Mouse (Mus musculus) heart, embryonic 16.5 days (tissue): ENCODE data around the gene Thpo. TPM values are rescaled to one million over a fixed set of nuclear protein-coding genes. Genes with fewer than 3 reads are reported as not detected.

Experiments
- ATAC-seq: fragments of 200-750 bp; cut with Nextera tagmentation; replicated peaks from 2 replicates; pipeline ENCODE4 v1.8.0; 2017; ENCODE audit warnings: moderate number of reproducible peaks; ENCODE audit not compliant: insufficient read depth, low FRiP score; ENCODE audit errors: extremely low read depth
- H3K27ac ChIP-seq: fragments of 300-500 bp; sonication (generic); 2 replicates; pipeline ENCODE4 v1.5.1; 2014; ENCODE audit warnings: mild to moderate bottlenecking, low read length, control low read depth, moderate library complexity
- H3K27me3 ChIP-seq: fragments of 300-500 bp; sonication (generic); 2 replicates; pipeline ENCODE4 v1.6.1; 2014; ENCODE audit warnings: low read length, mixed read lengths; ENCODE audit not compliant: control insufficient read depth, insufficient read depth
- H3K36me3 ChIP-seq: fragments of 300-500 bp; sonication (generic); 2 replicates; pipeline ENCODE4 v1.6.1; 2014; ENCODE audit not compliant: control insufficient read depth, insufficient read depth
- H3K4me1 ChIP-seq: fragments of 300-500 bp; sonication (generic); 2 replicates; pipeline ENCODE4 v1.6.1; 2014; ENCODE audit warnings: low read length, mixed read lengths; ENCODE audit not compliant: control insufficient read depth, insufficient read depth
- H3K4me2 ChIP-seq: fragments of 300-500 bp; sonication (generic); 2 replicates; pipeline ENCODE4 v1.6.1; 2014; ENCODE audit warnings: low read depth, mild to moderate bottlenecking, control low read depth, low read length
- H3K4me3 ChIP-seq: fragments of 300-500 bp; sonication (generic); 2 replicates; pipeline ENCODE4 v1.5.1; 2014; ENCODE audit warnings: mild to moderate bottlenecking, control low read depth, low read length
- H3K9ac ChIP-seq: fragments of 300-500 bp; sonication (generic); 2 replicates; pipeline ENCODE4 v1.6.1; 2014; ENCODE audit warnings: low read length, control low read depth
- H3K9me3 ChIP-seq: fragments of 300-500 bp; sonication (generic); replicated peaks from 2 replicates; pipeline ENCODE4 v1.6.1; 2016; ENCODE audit warnings: low read length; ENCODE audit not compliant: control insufficient read depth
- WGBS: fragments of 180-500 bp; shearing (Covaris S2); extraction: QIAGEN DNeasy Blood & Tissue Kit; methylation state at CpG from one replicate; pipeline ENCODE4 v1.1.7; 2014; 5-methylcytosine and 5-hydroxymethylcytosine counted together
- polyA plus RNA-seq: library from polyadenylated mRNA; unstranded; fragments of >200 nt; fragmentation: Nextera tagmentation; extraction: Ambion mirVana; gene quantifications from 2 replicates; pipeline ENCODE4 v1.2.1, GENCODE M21; 2015

Gene Thpo
- polyA plus RNA-seq, 1 experiment from 2014 or later = 0.34 TPM

DNA sequence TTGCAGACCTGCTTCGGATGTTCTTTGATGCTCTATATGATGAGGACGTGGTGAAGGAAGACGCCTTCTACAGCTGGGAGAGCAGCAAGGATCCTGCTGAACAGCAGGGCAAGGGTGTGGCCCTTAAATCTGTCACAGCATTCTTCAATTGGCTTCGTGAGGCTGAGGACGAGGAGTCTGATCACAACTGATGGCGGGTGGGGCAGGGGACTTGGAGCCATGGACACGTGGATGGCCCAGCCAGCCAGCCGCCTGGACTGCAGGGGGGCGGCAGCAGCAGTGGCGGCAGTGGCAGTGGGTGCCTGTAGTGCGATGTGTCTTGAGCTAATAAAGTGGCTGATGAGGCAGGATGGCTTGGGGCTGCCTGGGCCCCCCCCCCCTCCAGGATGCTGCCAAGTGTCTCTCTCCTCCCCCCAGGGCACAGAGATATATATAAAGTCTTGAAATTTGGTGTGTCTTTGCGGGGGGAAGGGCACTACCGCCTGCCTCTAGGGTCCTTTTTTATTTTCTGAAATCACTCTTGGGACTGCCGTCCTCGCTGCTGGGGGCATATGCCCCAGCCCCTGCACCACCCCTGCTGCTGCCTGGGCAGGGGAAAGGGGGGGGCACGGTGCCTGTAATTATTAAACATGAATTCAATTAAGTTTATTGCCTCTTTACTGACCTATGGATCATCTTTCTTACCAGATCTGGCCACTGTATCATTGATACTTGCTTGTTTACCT lies 41.9 kb downstream of the Thpo start:
- no peak for ATAC-seq
- no peak overlapping the region for H3K27ac ChIP-seq
- peak overlapping the region; percentile 99; the same call in 1 of the 2 replicates for H3K4me2 ChIP-seq
- no peak overlapping the region for H3K4me3 ChIP-seq
- no peaks in the 10 kb centered on the region for H3K9me3 ChIP-seq
- peaks cover 22% of the 10 kb centered on the region for H3K4me1 ChIP-seq
- peaks cover 37% of the 10 kb centered on the region for H3K36me3 ChIP-seq
- no peaks in the 10 kb centered on the region for H3K27me3 ChIP-seq
- no peak overlapping the region for H3K9ac ChIP-seq
- 49% methylated on average over 16 of the region's 16 CpGs for WGBS

DNA sequence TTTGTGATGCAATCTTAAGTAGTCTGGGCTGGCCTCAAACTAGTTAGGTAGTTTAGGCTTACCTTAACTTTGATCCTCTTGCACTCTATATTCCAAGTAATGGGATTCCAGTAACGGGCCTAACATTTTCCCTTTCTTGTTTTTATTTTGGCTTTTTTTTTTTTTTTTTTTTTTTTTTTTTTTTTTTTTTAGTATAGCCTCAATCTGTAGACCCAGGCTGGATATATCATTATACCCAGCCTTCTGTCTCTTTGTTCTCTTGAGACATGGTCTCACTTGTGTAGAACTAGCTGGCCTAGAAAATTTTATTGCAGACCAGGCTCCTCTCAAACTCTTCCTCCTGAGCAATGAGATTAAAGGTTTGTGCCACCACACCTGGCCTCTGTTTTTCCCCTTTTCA lies 42.7 kb downstream of the Thpo start:
- WGBS = 76% methylated on average over 1 of the region's 1 CpGs
- Histone ChIP-seq H3K4me1 (peaks cover 22% of the 10 kb centered on the region), H3K9me3 (no peaks in the 10 kb centered on the region)

DNA sequence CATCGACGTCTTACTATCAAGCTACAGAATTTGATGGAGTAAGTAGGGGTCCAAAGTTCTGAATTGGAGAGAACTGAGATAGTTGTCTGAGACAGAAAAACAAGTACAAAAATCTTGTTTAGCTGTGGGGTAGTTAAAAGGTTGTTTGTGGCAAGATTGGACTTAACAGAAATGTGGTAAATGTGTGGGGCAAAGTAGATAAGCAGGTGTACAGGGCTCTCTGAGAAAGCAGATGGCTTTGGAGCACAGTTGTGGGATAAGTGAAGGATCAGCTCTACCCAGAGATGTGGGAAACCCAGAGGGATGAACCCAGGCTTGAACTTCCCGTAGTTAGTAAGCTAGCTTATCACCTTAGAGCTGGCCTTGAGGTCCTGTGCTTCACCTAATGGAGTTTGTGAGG lies 43.5 kb downstream of the Thpo start:
- peaks cover 19% of the 10 kb centered on the region for H3K4me1 ChIP-seq
- no peak overlapping the region for H3K9ac ChIP-seq
- peaks cover 54% of the 10 kb centered on the region for H3K36me3 ChIP-seq
- no peak for ATAC-seq
- WGBS = 85% methylated on average over 3 of the region's 3 CpGs
- H3K4me3 ChIP-seq = no peak overlapping the region
- H3K4me2 ChIP-seq = no peak overlapping the region
- H3K27ac ChIP-seq = no peak overlapping the region
- H3K9me3 ChIP-seq = no peaks in the 10 kb centered on the region
- no peaks in the 10 kb centered on the region for H3K27me3 ChIP-seq

More for the DNA sequence above, 42.7 kb downstream of the Thpo start:
- H3K4me3 ChIP-seq = no peak overlapping the region
- H3K4me2 ChIP-seq = no peak overlapping the region
- H3K27ac ChIP-seq = no peak overlapping the region
- no peaks in the 10 kb centered on the region for H3K27me3 ChIP-seq
- ATAC-seq = no peak
- peaks cover 45% of the 10 kb centered on the region for H3K36me3 ChIP-seq
- no peak overlapping the region for H3K9ac ChIP-seq

DNA sequence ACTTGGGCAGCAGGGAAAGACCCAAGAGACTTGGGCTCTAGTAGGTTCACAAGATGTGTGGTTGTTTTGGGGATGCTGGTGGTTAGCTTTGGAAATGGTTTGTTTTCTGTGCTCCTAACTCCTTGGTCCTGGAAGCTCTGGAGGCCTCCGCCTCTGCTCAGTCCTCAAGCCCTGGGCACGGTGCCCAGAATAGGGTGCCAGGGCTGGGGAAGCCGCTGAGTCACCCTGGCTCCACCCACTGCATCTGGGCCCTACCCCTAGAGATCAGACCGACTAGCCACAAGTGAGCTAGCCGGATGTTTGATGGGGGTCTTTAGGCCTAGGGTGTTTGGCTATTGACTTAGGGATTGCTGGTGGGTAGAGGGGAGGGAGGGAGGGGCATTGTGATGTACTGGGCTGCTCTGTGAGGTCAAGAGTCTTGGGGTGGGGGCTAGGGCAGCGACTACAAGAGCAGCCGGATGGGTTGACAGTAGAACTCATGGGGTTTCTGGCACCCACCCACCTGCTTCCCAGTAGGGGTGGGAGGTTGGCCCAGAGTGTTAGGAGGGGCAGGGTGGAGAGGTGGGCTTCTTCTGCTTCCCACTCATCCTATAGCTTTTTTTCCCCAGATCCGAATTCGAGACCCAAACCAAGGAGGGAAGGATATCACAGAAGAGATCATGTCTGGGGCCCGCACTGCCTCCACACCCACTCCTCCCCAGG lies 56.2 kb downstream of the Thpo start:
- ATAC-seq = peak; percentile 45; the same call in 1 of the 2 replicates
- Histone ChIP-seq H3K27me3 (no peaks in the 10 kb centered on the region), H3K36me3 (peaks cover 71% of the 10 kb centered on the region), H3K4me1 (peaks cover 26% of the 10 kb centered on the region), H3K9ac (no peak overlapping the region), H3K9me3 (no peaks in the 10 kb centered on the region), H3K4me3 (no peak overlapping the region), H3K4me2 (no peak overlapping the region), H3K27ac (no peak overlapping the region)
- WGBS = 54% methylated on average over 10 of the region's 10 CpGs

DNA sequence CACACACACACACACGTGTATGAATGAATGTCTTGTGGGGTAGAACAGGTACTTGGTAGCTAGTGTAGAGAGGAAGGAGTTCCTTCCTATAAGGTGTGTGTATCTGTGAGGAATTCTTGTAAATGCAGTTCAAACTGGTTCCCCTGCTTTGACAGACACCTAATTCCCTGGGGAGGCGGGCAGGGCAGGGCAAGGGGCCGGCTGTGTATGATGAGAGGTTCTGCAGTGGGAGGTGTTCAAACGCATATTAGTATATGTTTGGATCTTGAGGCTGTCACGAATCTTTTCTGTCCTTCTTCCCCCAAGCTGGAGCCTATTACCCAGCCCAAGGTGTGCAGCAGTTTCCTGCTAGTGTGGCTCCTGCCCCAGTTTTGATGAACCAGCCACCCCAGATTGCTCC lies 56.9 kb downstream of the Thpo start:
- peaks cover 64% of the 10 kb centered on the region for H3K36me3 ChIP-seq
- H3K4me1 ChIP-seq = peaks cover 26% of the 10 kb centered on the region
- no peak overlapping the region for H3K4me3 ChIP-seq
- H3K4me2 ChIP-seq = no peak overlapping the region
- H3K9me3 ChIP-seq = no peaks in the 10 kb centered on the region
- 86% methylated on average over 5 of the region's 5 CpGs for WGBS
- no peak for ATAC-seq
- no peaks in the 10 kb centered on the region for H3K27me3 ChIP-seq
- H3K27ac ChIP-seq = no peak overlapping the region
- no peak overlapping the region for H3K9ac ChIP-seq

DNA sequence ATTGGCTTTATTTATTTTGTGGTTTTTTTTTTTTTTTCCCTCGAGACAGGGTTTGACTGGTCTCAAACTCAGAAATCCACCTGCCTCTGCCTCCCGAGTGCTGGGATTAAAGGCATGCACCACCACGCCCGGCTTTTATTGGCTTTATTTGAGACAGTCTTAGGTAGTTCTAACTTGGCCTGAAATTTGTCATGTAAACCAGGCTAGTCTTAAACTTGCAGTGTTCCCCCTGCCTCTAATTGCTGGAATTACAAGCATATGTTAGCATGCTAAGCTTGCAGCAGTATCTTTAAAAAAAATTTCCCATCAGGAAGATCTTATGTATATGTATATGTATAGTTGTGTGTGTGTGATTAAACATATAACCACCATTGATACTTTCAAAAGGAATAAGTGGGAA lies 57.6 kb downstream of the Thpo start:
- no peak for ATAC-seq
- Histone ChIP-seq H3K27me3 (no peaks in the 10 kb centered on the region), H3K9me3 (no peaks in the 10 kb centered on the region), H3K4me1 (peaks cover 26% of the 10 kb centered on the region), H3K4me2 (no peak overlapping the region), H3K4me3 (no peak overlapping the region), H3K9ac (no peak overlapping the region), H3K36me3 (peaks cover 57% of the 10 kb centered on the region), H3K27ac (no peak overlapping the region)
- 87% methylated on average over 4 of the region's 4 CpGs for WGBS

DNA sequence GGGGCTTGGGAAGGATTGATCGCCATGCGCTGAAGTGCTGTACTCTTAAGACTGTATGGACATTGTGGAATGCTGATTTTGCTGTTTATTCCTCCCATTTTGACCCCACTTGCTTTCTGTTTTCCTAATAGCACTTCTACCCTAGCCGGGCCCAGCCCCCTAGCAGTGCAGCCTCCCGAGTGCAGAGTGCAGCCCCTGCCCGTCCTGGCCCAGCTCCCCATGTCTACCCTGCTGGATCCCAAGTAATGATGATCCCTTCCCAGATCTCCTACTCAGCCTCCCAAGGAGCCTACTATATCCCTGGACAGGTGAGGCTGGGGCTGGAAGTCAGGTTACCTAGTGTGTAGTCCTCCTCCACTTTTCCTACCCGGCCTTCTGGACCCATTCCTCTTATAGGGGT lies 59.1 kb downstream of the Thpo start:
- H3K4me2 ChIP-seq = no peak overlapping the region

More for the DNA sequence above, 59.1 kb downstream of the Thpo start:
- Histone ChIP-seq H3K9ac (no peak overlapping the region), H3K9me3 (no peaks in the 10 kb centered on the region), H3K27ac (no peak overlapping the region), H3K27me3 (no peaks in the 10 kb centered on the region), H3K4me3 (no peak overlapping the region), H3K36me3 (peaks cover 45% of the 10 kb centered on the region), H3K4me1 (peaks cover 26% of the 10 kb centered on the region)
- no peak for ATAC-seq
- 85% methylated on average over 6 of the region's 6 CpGs for WGBS

Other genes starting within 250 kb of the Thpo start
- 80.6 and 80.9 TPM in 2 replicates for gene Eif2b5, start 235.7 kb downstream of the Thpo start, polyA plus RNA-seq
- 18.3 and 18.9 TPM in 2 replicates for gene Dvl3, start 217.5 kb downstream of the Thpo start, polyA plus RNA-seq
- gene Ap2m1, start 199.0 kb downstream of the Thpo start, polyA plus RNA-seq = 444 and 463 TPM in 2 replicates
- gene Abcf3, start 185.9 kb downstream of the Thpo start, polyA plus RNA-seq = 49.4 and 54.0 TPM in 2 replicates
- gene Vwa5b2, start 145.0 kb downstream of the Thpo start, polyA plus RNA-seq = 0.28 and 0.29 TPM in 2 replicates
- gene Eef1akmt4, start 122.9 kb downstream of the Thpo start, polyA plus RNA-seq = 18.9 and 19.9 TPM in 2 replicates
- not detected in 2 replicates for gene Gm49333, start 122.9 kb downstream of the Thpo start, polyA plus RNA-seq
- gene Alg3, start 122.8 kb downstream of the Thpo start, polyA plus RNA-seq = 28.4 and 28.6 TPM in 2 replicates
- 0.35 and 0.37 TPM in 2 replicates for gene Camk2n2, start 113.2 kb downstream of the Thpo start, polyA plus RNA-seq
- gene Ece2, start 104.7 kb downstream of the Thpo start, polyA plus RNA-seq = 0.87 and 1.2 TPM in 2 replicates
- gene Psmd2, start 82.9 kb downstream of the Thpo start, polyA plus RNA-seq = 245 and 248 TPM in 2 replicates
- gene Eif4g1, start 66.2 kb downstream of the Thpo start, polyA plus RNA-seq = 113 and 120 TPM in 2 replicates
- gene Fam131a, start 41.3 kb downstream of the Thpo start, polyA plus RNA-seq = 7.5 and 9.2 TPM in 2 replicates
- 49.0 and 51.8 TPM in 2 replicates for gene Polr2h, start 16.8 kb downstream of the Thpo start, polyA plus RNA-seq
- gene Clcn2, start 16.8 kb downstream of the Thpo start, polyA plus RNA-seq = 3.8 TPM in 2 replicates
- gene Chrd, start 1.4 kb downstream of the Thpo start, polyA plus RNA-seq = 1.6 and 1.9 TPM in 2 replicates